ENCODE assay signal across 9 mouse cellular contexts in the genomic region with DNA sequence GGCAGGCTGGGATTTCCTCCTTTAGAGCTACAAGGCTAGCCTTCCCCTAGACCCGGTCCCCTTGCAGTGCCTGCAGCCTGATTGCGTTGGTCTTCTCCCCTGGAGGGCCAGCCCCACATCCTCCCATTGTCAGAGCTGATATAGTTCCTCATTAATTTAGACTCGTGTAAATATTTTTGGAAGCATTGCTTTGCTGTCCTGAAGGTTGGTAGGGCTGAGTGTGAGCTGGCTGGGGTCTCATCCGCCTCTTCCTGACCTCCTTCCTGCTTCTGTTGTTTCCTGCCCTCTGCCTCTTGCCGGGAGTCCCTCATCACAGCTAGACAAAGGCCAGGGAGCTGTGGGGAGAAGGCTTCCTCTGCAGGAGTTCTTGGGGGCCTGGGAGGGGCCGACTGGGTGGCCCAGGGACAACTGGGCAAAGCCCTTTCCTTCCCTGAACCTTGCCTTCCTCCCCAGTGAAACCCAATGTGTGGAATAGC. TPM values are rescaled to one million over a fixed set of nuclear protein-coding genes. Genes with fewer than 3 reads are reported as not detected.
A peak's percentile ranks its signal among the peaks of the same experiment; 100 is the strongest.
DNase-seq lines count a peak whose midpoint lies in the region; ATAC-seq lines count a peak whose summit lies in the region.
"Had no signal": no experiment of that assay in that cellular context is flagged by ENCODE, and none has a peak within 500 bp of the region (broad histone marks: within the 10 kb centered on the region; RNA-seq: fewer than 3 reads in every experiment).

No protein-coding gene starts in this region.

- no peaks in the 10 kb centered on the region for H3K27me3 ChIP-seq in liver, embryonic 15.5 days

- no peak overlapping the region for H3K4me2 ChIP-seq in liver, embryonic 15.5 days

- H3K9me3 ChIP-seq in liver, embryonic 15.5 days (replicated peaks): no peaks in the 10 kb centered on the region

- H3K4me3 ChIP-seq in liver, embryonic 15.5 days (replicated peaks): no peak overlapping the region
- H3K4me3 ChIP-seq: myocyte had no signal

- no peak overlapping the region for H3K27ac ChIP-seq in liver, embryonic 15.5 days (replicated peaks)

- H3K36me3 ChIP-seq in liver, embryonic 15.5 days (replicated peaks): no peaks in the 10 kb centered on the region

- 18% methylated on average over 6 of the region's 6 CpGs for WGBS in liver, embryonic 15.5 days (ENCODE audit: insufficient replicate concordance)

- peak; percentile 38; the same call in 1 of the 2 replicates for ATAC-seq in common myeloid progenitor, adult 5-6 weeks (replicated peaks; ENCODE audit: low read depth, poor library complexity, severe bottlenecking)
- peak; percentile 42; the same call in 1 of the 2 replicates for ATAC-seq in liver, embryonic 15.5 days (ENCODE audit: insufficient read depth)

- DNase-seq in adrenal gland, postnatal 36 days: peak; percentile 21 to 50
- DNase-seq in heart, postnatal 4 days: peak; percentile 59
- no peak for DNase-seq in natural killer cell, adult 2 months (ENCODE audit: low spot score in 2 of 2)
- no peak for DNase-seq in thymus, postnatal 36 days
- no peak for DNase-seq in testis, postnatal 10 days (ENCODE audit: low spot score)
- no peak for DNase-seq in embryo, embryonic 11 days

- H3K4me1 ChIP-seq in liver, embryonic 15.5 days (replicated peaks): peaks cover 21% of the 10 kb centered on the region

- H3K9ac ChIP-seq in liver, embryonic 15.5 days: no peak overlapping the region

RNA-seq across cellular contexts. Expression of gene Aplnr, which starts 6.5 kb away (rescaled TPM):
- total RNA-seq in adrenal gland, postnatal 36 days (2021): 10 to 100 TPM; 20.0 to 27.1 TPM
- total RNA-seq in common myeloid progenitor, adult 5-6 weeks (2017): 0.14 and 0.29 TPM in 2 replicates
- 100 to 1,000 TPM in 1 of 2 experiments, 10 to 100 TPM in 1; 85.4 to 109 TPM for total RNA-seq in heart, postnatal 4 days (2021)
- 1.6 and 1.8 TPM in 2 replicates for polyA plus RNA-seq in liver, embryonic 15.5 days (2015; fragmentation: Nextera tagmentation; extraction: Ambion mirVana)

Comparison
In these comparisons a context has a peak if more than half of its experiments do, and no peak if none do; other contexts are left out.
1. DNase-seq: peak in adrenal gland, postnatal 36 days (2 of 2) and heart, postnatal 4 days (single experiment); none in natural killer cell, adult 2 months (0 of 2), thymus, postnatal 36 days (0 of 2), testis, postnatal 10 days (single experiment) and embryo, embryonic 11 days (single experiment).
2. RNA of gene Aplnr, which starts 6.5 kb away (total RNA-seq): 85.4 to 109 TPM in heart, postnatal 4 days and 20.0 to 27.1 TPM in adrenal gland, postnatal 36 days; 0.14 to 0.29 TPM in common myeloid progenitor, adult 5-6 weeks; every median in the first group is over 10 times any median in the second.